Mouse (Mus musculus) urinary bladder, postnatal 25 days (tissue): ENCODE results near the gene Rad23a.
A peak's percentile ranks its signal among the peaks of the same experiment; 100 is the strongest.
"Not testable (repeated sequence)": the region's sequence is repeated elsewhere in the genome, so short reads cannot be mapped to it uniquely, and the experiment has no call there.

Experiments used
- DNase-seq: peaks from one replicate; pipeline ENCODE4 v3.0.0; 2022; ENCODE audit warnings: low spot score

The Rad23a gene

GRCm38 (mm10) chr8:84839875-84840247, 604 bp downstream of the Rad23a start:
- no peak for DNase-seq

DNA sequence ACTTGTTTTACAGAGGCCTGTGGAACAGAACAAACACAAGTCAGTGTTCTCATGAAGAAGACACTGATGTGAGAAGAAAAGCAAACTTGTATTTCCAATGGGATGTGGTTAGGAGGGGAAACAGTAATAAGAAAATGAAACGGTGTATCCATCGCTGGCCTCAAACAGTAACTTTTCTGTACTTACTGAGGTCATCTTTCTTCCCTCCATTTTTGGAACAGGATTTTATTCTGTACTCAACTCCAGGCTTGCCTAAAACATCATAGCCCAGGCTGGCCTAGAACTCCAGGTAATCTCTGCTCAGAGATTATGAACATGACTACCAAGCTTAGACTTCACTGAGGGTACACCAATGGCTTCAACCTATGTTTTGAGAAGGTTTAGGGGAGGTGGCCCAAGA, 1.1 kb downstream of the Rad23a start:
- DNase-seq: no peak

- no peak for DNase-seq
Observed at GRCm38 (mm10) chr8:84838513-84838912, 2.0 kb downstream of the Rad23a start.

GRCm38 (mm10) chr8:84837912-84838470, 2.5 kb downstream of the Rad23a start:
- no peak for DNase-seq

DNA sequence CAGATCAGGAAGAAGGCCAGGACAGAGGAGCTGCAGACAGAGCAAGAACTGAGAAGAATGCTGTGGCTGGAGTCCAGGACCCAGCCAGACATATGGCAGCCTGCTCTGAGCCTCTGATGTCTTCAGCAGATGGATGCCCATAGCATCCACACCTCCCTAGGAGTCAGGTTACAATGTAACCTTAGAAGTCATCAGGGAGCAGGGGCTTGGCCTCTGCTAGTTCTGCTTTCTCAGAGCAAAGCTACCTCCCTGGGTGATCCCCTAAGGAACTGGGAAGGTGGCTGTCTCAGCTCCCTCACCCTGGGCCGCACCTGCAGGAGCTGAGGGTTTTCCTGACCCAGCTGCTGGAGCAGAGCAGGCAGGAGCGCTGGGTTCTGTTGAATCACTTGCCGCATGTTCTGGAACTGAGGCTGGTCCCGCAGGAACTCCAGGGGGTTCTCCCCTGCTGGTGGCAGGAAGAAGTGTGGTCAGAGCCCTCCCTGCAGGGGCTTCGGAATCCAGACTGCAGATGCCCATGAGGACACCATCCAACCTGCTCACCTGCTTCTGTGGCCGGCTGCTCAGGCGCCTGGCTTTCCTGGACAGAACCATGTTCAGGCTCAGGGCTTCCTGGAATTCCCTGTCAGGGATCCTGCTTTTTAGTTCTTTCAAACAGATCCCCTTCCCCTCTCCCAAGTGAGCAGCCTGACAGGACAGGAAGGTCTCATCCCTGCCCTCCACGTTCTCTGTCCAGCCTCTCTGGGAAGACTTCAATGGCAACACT, 3.1 kb downstream of the Rad23a start:
- DNase-seq: no peak

DNA sequence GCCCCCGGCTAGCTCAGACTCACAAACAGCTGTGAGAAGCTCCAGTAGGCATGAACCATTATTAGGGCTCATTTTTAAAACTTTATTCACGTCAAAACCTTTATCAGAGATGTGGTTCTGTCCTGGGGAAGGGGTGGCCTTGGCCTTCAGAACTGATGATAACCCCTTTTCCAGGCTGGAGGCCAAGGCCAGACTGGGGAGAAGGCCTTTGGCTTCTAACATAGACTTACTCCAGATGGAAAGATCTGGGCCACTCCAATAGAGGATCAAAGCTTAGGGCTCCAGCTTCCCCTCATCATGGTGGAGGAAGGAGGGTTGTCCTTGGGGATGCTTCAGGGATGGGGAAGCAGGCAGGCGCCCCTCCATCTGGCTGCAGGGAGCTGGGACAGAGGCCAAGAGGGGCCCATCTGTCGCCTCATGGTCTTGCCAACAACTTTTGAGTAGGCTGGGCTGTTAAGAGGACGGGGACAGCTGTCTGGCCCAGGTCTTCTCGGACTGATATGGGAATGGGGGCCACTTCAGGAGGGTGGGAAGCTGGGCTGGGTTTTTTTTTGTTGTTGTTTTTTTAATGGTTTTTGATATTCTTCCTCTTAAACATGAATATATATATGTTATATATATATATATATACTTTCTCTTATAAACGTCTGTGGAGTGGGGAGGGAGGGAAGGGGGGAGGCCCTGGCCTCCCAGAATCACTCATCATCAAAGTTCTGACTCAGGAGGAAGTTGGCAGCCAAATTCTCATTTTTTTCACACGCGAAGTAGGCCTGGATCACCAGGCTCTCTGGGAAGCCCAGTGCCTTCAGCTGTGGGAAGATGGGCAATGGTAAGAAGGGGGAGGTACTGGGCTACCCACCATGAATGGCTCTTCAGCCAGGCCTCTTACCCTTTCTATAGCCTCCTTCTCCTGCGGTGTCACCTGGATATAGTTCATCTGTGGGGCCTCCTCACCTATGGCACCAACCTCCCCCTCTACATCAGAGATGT, 5.3 kb downstream of the Rad23a start:
- no peak for DNase-seq

DNA sequence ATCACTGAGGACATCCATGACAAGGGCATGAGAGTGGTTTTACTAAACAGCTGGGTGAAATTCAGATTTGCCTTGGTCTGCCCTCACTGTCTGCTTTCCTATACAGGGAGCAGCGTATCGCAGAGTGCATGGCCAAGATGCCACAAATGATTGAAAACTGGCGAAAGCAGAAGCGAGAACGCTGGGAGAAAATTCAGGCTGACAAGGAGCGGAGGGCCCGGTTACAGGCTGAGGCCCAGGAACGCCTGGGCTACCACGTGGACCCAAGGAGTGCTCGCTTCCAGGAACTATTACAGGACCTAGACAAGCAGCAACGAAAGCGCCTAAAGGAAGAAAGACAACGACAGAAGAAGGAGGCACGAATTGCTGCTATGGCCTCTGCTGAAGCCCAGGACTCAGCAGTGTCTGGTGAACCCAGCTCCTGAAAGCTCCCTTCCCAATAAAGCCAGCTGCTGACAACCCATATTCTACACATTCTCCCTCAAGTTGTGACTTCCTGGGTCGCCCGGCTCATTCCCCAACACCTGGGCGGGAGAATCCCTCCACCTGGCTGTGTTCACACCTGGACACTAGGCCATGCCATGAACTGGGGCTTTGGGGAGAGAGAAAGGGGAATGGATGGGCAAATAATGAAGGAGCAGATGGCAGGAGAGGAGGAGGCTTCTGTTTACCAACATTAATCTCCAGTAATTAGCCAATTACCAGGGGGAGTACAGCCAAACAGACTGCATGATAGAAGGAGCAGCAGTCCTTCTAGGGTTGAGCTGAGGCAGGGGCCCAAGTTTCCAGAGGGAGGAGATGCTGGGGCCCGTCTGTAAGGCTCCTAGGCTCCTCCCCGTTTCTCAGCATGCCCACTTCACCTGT, 6.2 kb downstream of the Rad23a start:
- no peak for DNase-seq

- DNase-seq: no peak
Observed at GRCm38 (mm10) chr8:84832759-84833742, 7.4 kb downstream of the Rad23a start.

DNA sequence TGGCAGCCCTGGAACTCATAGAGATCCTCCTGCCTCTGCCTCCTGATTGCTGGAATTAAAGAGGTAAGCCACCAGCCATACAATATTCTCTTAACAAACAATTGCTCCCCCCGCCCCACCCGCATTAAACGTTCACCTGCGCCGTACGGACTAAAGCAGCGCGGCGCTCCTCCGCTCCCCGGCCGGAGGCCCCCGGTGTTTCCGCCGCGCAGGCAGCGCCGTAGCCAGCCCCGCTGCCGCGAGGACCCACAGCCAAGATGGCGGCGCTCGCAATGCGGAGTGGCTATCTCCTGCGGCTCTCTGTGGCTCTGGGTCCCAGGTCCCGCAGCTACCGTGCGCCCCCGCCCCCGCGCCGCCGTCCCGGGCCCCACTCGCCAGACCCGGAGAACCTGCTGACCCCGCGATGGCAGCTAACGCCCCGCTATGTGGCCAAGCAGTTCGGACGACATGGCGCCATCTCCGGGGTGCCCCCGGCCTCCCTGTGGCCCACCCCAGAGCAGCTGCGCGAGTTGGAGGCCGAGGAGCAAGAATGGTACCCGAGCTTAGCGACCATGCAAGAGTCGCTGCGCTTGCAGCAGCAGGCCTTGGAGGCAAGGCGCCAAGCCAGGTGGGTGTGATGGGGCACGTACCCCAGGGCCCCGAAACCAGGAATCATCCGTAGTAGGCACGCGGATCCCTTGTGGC, 8.3 kb downstream of the Rad23a start:
- peak; percentile 83 for DNase-seq

DNA sequence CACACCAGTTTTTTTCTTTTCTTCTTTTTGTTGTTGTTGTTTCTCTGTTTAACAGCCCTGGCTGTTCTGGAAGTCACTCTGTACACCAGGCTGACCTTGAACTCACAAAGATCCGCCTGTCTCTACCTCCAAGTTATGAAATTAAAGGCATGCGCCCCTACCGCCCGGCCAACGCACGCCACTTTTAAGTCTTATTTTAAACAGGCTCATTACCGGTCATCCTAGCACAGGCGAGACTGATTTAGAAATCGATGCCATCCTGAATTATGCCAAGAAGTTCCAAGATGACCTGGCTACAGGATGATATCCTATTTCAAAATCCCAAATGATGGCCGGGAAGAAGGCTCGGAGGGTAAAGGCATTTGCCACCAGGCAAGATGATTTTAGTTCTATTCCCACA, 9.0 kb downstream of the Rad23a start, which contains the start of gene Gadd45gip1:
Gene Gadd45gip1, plus strand, starts transcription at position 33 of the 400 bp plus-strand sequence.
- DNase-seq: no peak

DNA sequence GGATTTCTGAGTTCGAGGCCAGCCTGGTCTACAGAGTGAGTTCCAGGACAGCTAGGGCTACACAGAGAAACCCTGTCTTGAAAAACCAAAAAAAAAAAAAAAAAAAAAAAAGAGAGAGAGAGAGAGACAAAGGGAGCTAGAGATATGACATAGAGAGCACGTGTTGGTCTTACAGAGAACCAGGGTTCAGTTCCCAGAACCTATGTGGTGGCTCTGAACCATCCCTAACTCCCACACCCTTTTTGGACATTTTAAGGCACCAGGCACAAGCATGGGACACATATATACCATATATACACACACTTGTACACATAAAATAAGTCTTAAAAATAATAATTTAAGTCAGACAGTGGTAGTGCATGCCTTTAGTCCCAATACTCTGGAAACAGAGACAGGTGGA, 13.9 kb downstream of the Rad23a start:
- DNase-seq: not testable (repeated sequence)

DNA sequence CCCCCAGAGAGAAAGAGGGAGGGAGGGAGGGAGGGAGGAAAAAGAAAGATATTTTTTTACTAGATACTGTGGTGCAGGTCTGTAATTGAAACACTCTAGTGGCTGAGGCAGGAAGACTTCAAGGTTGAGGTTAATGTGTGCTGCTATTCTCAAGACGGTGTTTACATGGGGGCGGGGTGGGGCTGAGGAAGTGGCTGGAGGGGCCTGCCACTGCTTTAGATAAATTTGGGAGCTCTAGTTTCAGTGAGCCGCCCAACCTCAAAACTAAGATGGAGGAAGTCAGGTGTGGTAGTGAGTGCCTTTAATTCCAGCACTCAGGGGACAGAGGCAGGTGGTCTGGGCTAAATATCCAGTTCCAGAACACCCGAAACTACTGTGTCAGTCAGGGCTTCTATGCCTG, 14.8 kb downstream of the Rad23a start:
- DNase-seq: no peak

DNA sequence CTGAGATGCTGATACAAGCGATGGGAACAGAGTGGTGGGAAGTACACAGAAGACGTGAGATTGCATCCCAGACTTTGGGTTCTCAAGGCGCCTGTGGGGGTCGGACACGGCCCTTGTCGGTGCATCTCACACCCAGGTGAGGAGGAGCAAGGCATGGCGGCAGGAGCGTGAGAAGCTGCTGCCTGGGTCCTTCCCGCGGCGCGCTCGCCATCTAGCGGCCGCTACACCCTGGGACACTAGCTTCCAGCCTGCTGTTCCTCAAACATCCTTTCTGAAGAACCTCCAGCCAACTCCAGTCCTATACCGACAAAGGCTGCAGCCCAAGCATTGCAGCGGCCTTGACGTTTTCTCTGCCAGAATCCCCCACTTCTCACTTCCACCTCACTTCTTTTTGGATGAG, 16.8 kb downstream of the Rad23a start:
- no peak for DNase-seq

DNA sequence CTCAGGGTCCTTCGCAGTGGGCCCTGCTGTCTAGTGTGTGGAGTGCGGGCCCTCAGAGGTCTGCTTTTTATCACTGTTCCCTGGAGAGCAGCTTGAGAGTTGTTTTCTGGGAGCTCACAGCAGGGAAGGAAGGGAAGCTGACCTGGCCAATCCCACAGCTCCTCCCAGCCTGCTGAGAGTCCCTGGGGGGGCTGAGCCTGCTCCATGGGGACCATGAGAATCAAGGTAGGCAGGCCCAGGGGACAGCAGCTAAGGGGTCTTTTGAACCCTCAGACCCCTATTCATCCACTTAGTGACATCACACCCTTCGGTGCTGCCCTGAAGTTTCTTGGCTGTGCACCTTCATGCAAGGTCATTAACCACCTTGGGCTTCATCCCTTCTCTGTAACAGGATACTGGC, 17.7 kb downstream of the Rad23a start, which contains the start of gene Dand5:
Gene Dand5, minus strand, starts transcription at position 101 of the 400 bp plus-strand sequence.
- no peak for DNase-seq

DNA sequence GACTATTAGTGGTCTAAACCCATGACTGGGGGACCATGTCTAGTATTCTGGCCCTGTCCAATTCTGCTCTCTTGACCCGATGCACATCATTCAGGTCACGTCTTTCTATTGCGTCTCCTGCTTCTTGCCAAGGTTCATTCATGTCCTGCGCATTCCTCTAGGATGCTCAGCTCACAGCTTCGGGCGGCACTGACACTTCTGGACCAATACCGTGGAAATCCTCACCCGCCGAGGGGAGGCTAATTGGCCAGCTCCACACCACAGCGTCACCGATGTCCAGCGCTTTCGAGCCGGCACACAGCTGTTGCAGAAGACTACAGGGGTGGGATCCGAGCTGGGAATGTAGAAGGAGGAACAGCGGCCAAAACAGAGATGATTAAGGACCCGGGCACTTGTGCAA, 24.3 kb downstream of the Rad23a start:
- no peak for DNase-seq

DNA sequence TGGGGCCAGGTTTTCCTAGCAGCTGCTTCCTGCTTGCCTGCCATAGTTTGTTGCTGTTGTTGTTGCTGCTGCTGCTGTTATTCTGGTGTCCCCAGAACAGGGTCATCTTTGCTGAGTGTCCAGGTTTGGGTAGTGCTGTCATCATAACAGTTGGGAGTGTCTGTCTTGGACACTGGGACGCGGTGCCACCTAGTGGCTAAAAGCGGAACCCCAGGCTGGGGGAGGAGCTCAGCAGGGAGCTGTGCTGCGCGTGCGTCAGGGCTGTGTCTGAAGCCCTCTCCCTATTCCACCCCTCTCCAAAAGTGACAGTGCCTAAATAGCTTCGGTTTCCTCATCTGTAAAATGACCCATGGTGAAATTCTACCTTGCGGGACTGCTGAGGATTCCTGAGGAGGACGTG, 24.9 kb downstream of the Rad23a start:
- DNase-seq: peak; percentile 99

DNA sequence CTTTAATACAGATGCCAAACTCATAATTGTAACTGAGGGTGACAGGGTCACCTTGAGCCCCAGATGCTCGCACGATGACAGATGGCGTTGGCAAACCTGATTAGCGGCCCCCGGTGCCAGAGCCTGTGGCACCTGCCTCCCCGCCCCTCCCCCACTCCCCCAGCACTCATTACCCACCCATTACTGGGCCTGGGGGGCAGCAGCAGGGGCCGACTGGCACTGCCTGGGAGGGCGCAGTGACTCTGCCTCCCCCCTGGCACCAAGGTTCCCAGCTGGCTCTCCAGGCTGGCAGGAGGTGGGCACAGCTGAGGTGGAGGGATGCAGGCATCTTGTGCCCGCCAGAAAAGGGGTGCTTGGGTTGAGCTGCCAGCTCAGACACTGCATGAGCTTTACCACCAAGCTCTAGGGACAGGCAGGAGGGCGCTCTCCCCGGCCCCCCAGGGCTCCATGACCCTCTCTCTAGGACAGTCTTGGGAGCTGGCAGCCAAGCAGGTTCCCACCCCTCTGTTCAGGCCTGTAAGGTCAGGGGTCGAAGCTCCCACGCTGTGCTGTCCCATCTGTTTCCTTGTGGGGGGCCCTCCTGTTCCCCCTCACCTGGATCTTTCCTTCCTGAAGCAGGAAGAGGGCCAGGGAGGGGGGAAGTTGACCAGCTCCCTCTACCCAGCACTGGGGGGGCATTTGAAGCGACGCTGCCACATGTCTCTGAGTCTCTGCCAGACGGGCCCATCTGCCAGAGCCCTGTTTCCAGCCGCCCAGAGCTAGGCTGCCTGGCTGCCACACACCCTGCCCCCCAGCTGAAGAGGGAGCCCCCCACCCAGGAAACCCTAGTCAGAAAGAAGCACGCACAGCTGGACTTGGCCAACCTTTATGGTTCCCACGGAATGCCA, 25.7 kb downstream of the Rad23a start:
- no peak for DNase-seq

GRCm38 (mm10) chr8:84814240-84814554, 26.3 kb downstream of the Rad23a start:
- DNase-seq: no peak

GRCm38 (mm10) chr8:84813830-84814229, 26.6 kb downstream of the Rad23a start:
- no peak for DNase-seq
